Mouse (Mus musculus): ENCODE data around the gene Vta1. TPM values are rescaled to one million over a fixed set of nuclear protein-coding genes. Genes with fewer than 3 reads are reported as not detected.

Vta1 gene
- polyA plus RNA-seq, 1 experiment, result 47.2 TPM

GRCm38 (mm10) chr10:14703239-14703638 lies 2.1 kb downstream of the Vta1 start:
- H3K27me3 ChIP-seq (ENCODE audit: control insufficient read depth, insufficient read depth, insufficient read length), result no peaks in the 10 kb centered on the region
- peaks cover 62% of the 10 kb centered on the region for H3K79me2 ChIP-seq (ENCODE audit: control insufficient read depth, insufficient read depth)
- H3ac ChIP-seq (ENCODE audit: control insufficient read depth, insufficient read length, low read depth), result no peak overlapping the region
- H3K79me3 ChIP-seq (ENCODE audit: low read depth), result peaks cover 41% of the 10 kb centered on the region
- H3K36me3 ChIP-seq (ENCODE audit: control insufficient read depth, insufficient read depth), result no peaks in the 10 kb centered on the region
- H3K4me3 ChIP-seq (ENCODE audit: insufficient read depth, poor library complexity, severe bottlenecking), result no peak overlapping the region
- no peak for TF ChIP-seq FOSL1 (IDR thresholded peaks at IDR 0.05; ENCODE audit: insufficient read depth, low read length, poor library complexity, severe bottlenecking)
- no peak for TF ChIP-seq MYOD1 (IDR thresholded peaks at IDR 0.05; ENCODE audit: control insufficient read depth, insufficient read length, low read depth)
- no peak for TF ChIP-seq CEBPB (IDR thresholded peaks at IDR 0.05; ENCODE audit: low read depth)
- TF ChIP-seq MAX (IDR thresholded peaks at IDR 0.05), result no peak

GRCm38 (mm10) chr10:14690349-14690748 lies 15.0 kb downstream of the Vta1 start:
- TF ChIP-seq MYOG (IDR thresholded peaks at IDR 0.05; ENCODE audit: control insufficient read depth, extremely low read depth, insufficient read length), result no peak
- TF ChIP-seq USF1 (IDR thresholded peaks at IDR 0.05; ENCODE audit: low read depth), result no peak
- TF ChIP-seq MAX (IDR thresholded peaks at IDR 0.05), result no peak
- TF ChIP-seq MYOD1 (IDR thresholded peaks at IDR 0.05; ENCODE audit: control insufficient read depth, insufficient read length, low read depth), result no peak
- TF ChIP-seq CTCF (IDR thresholded peaks at IDR 0.05; ENCODE audit: control insufficient read depth, insufficient read depth, insufficient read length), result no peak
- TF ChIP-seq FOSL1 (IDR thresholded peaks at IDR 0.05; ENCODE audit: insufficient read depth, low read length, poor library complexity, severe bottlenecking), result no peak
- TF ChIP-seq CEBPB (IDR thresholded peaks at IDR 0.05; ENCODE audit: low read depth), result no peak
- Histone ChIP-seq H3K4me3 (ENCODE audit: insufficient read depth, poor library complexity, severe bottlenecking) (no peak overlapping the region), H3K36me3 (ENCODE audit: control insufficient read depth, insufficient read depth) (peaks cover 24% of the 10 kb centered on the region), H3K79me2 (ENCODE audit: control insufficient read depth, insufficient read depth) (peaks cover 75% of the 10 kb centered on the region), H3ac (ENCODE audit: control insufficient read depth, insufficient read length, low read depth) (no peak overlapping the region), H3K27me3 (ENCODE audit: control insufficient read depth, insufficient read depth, insufficient read length) (no peaks in the 10 kb centered on the region), H3K79me3 (ENCODE audit: low read depth) (peaks cover 48% of the 10 kb centered on the region)

DNA sequence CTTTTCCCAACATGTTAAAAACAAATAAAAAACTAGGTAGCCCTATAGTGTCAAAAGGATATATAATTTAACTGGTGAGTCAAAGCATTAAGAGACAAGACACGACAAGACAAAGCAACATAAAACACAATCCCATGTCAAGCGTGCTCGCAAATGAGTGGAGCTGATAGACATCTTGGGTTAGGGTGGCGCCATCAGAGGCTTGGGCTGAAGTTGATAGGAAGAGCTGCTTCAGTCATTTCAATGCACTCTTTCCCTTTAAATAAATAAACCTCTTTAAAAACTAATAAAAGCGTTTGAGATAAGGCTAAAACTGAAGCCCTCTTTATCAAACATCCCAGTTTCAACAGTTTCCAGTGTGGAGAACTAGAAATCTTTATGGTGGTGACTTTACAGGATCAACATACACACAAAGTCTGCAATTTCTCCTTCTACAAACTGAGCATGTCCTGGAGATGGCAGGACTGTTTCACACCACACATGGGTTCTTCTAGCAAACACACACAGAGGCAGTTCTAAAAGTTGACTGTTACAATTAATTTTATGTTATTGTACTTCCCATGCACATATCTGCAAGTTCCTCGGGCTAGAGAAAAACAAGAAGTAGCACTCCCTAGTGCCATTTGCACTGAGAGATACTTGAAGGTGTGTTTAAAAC lies 16.4 kb downstream of the Vta1 start:
- TF ChIP-seq FOSL1 (IDR thresholded peaks at IDR 0.05; ENCODE audit: insufficient read depth, low read length, poor library complexity, severe bottlenecking) (no peak), MYOD1 (IDR thresholded peaks at IDR 0.05; ENCODE audit: control insufficient read depth, insufficient read length, low read depth) (no peak), MAX (IDR thresholded peaks at IDR 0.05) (no peak), CEBPB (IDR thresholded peaks at IDR 0.05; ENCODE audit: low read depth) (no peak), MYOG (IDR thresholded peaks at IDR 0.05; ENCODE audit: control insufficient read depth, extremely low read depth, insufficient read length) (no peak), CTCF (IDR thresholded peaks at IDR 0.05; ENCODE audit: control insufficient read depth, insufficient read depth, insufficient read length) (no peak), USF1 (IDR thresholded peaks at IDR 0.05; ENCODE audit: low read depth) (no peak)
- peaks cover 60% of the 10 kb centered on the region for H3K79me2 ChIP-seq (ENCODE audit: control insufficient read depth, insufficient read depth)
- H3K4me3 ChIP-seq (ENCODE audit: insufficient read depth, poor library complexity, severe bottlenecking), result no peak overlapping the region
- peaks cover 38% of the 10 kb centered on the region for H3K36me3 ChIP-seq (ENCODE audit: control insufficient read depth, insufficient read depth)
- H3K79me3 ChIP-seq (ENCODE audit: low read depth), result peaks cover 40% of the 10 kb centered on the region
- no peak overlapping the region for H3ac ChIP-seq (ENCODE audit: control insufficient read depth, insufficient read length, low read depth)
- H3K27me3 ChIP-seq (ENCODE audit: control insufficient read depth, insufficient read depth, insufficient read length), result no peaks in the 10 kb centered on the region

- H3ac ChIP-seq (ENCODE audit: control insufficient read depth, insufficient read length, low read depth), result no peak overlapping the region
- H3K27me3 ChIP-seq (ENCODE audit: control insufficient read depth, insufficient read depth, insufficient read length), result no peaks in the 10 kb centered on the region
- H3K4me3 ChIP-seq (ENCODE audit: insufficient read depth, poor library complexity, severe bottlenecking), result no peak overlapping the region
- peaks cover 18% of the 10 kb centered on the region for H3K79me3 ChIP-seq (ENCODE audit: low read depth)
- H3K36me3 ChIP-seq (ENCODE audit: control insufficient read depth, insufficient read depth), result peaks cover 56% of the 10 kb centered on the region
- TF ChIP-seq MAX (IDR thresholded peaks at IDR 0.05) (no peak), USF1 (IDR thresholded peaks at IDR 0.05; ENCODE audit: low read depth) (no peak), CEBPB (IDR thresholded peaks at IDR 0.05; ENCODE audit: low read depth) (no peak), FOSL1 (IDR thresholded peaks at IDR 0.05; ENCODE audit: insufficient read depth, low read length, poor library complexity, severe bottlenecking) (no peak)
- H3K79me2 ChIP-seq (ENCODE audit: control insufficient read depth, insufficient read depth), result peaks cover 29% of the 10 kb centered on the region
Observed at GRCm38 (mm10) chr10:14685663-14686062, 19.7 kb downstream of the Vta1 start.

- no peaks in the 10 kb centered on the region for H3K27me3 ChIP-seq (ENCODE audit: control insufficient read depth, insufficient read depth, insufficient read length)
- no peak for TF ChIP-seq CEBPB (IDR thresholded peaks at IDR 0.05; ENCODE audit: low read depth)
- no peak for TF ChIP-seq MYOD1 (IDR thresholded peaks at IDR 0.05; ENCODE audit: control insufficient read depth, insufficient read length, low read depth)
- no peak for TF ChIP-seq CTCF (IDR thresholded peaks at IDR 0.05; ENCODE audit: control insufficient read depth, insufficient read depth, insufficient read length)
- TF ChIP-seq MYOG (IDR thresholded peaks at IDR 0.05; ENCODE audit: control insufficient read depth, extremely low read depth, insufficient read length), result no peak
- no peak for TF ChIP-seq FOSL1 (IDR thresholded peaks at IDR 0.05; ENCODE audit: insufficient read depth, low read length, poor library complexity, severe bottlenecking)
- TF ChIP-seq MAX (IDR thresholded peaks at IDR 0.05), result no peak
- no peak for TF ChIP-seq USF1 (IDR thresholded peaks at IDR 0.05; ENCODE audit: low read depth)
- no peak overlapping the region for H3ac ChIP-seq (ENCODE audit: control insufficient read depth, insufficient read length, low read depth)
- peaks cover 34% of the 10 kb centered on the region for H3K36me3 ChIP-seq (ENCODE audit: control insufficient read depth, insufficient read depth)
- H3K79me2 ChIP-seq (ENCODE audit: control insufficient read depth, insufficient read depth), result no peaks in the 10 kb centered on the region
- no peaks in the 10 kb centered on the region for H3K79me3 ChIP-seq (ENCODE audit: low read depth)
- H3K4me3 ChIP-seq (ENCODE audit: insufficient read depth, poor library complexity, severe bottlenecking), result no peak overlapping the region
Observed at GRCm38 (mm10) chr10:14666147-14666546, 39.2 kb downstream of the Vta1 start.

- no peaks in the 10 kb centered on the region for H3K79me2 ChIP-seq (ENCODE audit: control insufficient read depth, insufficient read depth)
- no peak overlapping the region for H3ac ChIP-seq (ENCODE audit: control insufficient read depth, insufficient read length, low read depth)
- H3K36me3 ChIP-seq (ENCODE audit: control insufficient read depth, insufficient read depth), result peaks cover 27% of the 10 kb centered on the region
- no peaks in the 10 kb centered on the region for H3K79me3 ChIP-seq (ENCODE audit: low read depth)
- no peak overlapping the region for H3K4me3 ChIP-seq (ENCODE audit: insufficient read depth, poor library complexity, severe bottlenecking)
- no peak for TF ChIP-seq USF1 (IDR thresholded peaks at IDR 0.05; ENCODE audit: low read depth)
- TF ChIP-seq MYOD1 (IDR thresholded peaks at IDR 0.05; ENCODE audit: control insufficient read depth, insufficient read length, low read depth), result peak; percentile 94
- TF ChIP-seq FOSL1 (IDR thresholded peaks at IDR 0.05; ENCODE audit: insufficient read depth, low read length, poor library complexity, severe bottlenecking), result peak; percentile 2
- no peaks in the 10 kb centered on the region for H3K27me3 ChIP-seq (ENCODE audit: control insufficient read depth, insufficient read depth, insufficient read length)
Observed at GRCm38 (mm10) chr10:14660875-14661274, 44.5 kb downstream of the Vta1 start.
